Mouse (Mus musculus) lung, postnatal 10 days (tissue): ENCODE measurements around the gene BC030867.
A peak's percentile ranks its signal among the peaks of the same experiment; 100 is the strongest.
"Not testable (repeated sequence)": the region's sequence is repeated elsewhere in the genome, so short reads cannot be mapped to it uniquely, and the experiment has no call there.

Experiments
- DNase-seq: peaks from one replicate; pipeline ENCODE4 v3.0.0; 2021

The BC030867 gene

GRCm38 (mm10) chr11:102258521-102258920 is 9.8 kb downstream of the BC030867 start:
- no peak for DNase-seq

- DNase-seq = no peak
These were observed 14.5 kb downstream of the BC030867 start for GRCm38 (mm10) chr11:102263211-102263610.

GRCm38 (mm10) chr11:102265816-102266215 is 17.1 kb downstream of the BC030867 start:
- no peak for DNase-seq

GRCm38 (mm10) chr11:102266631-102267355 is 18.1 kb downstream of the BC030867 start:
- no peak for DNase-seq

GRCm38 (mm10) chr11:102267480-102267879 is 18.8 kb downstream of the BC030867 start:
- DNase-seq = peak; percentile 90

GRCm38 (mm10) chr11:102268520-102269244 is 20.0 kb downstream of the BC030867 start, which contains the start of gene Asb16:
TSS of gene Asb16 (plus strand) at chr11:102268743.
- DNase-seq = no peak

- peak; percentile 45 for DNase-seq
These were observed 27.8 kb downstream of the BC030867 start for GRCm38 (mm10) chr11:102276411-102276915.

GRCm38 (mm10) chr11:102277754-102278153 is 29.1 kb downstream of the BC030867 start:
- no peak for DNase-seq

GRCm38 (mm10) chr11:102279595-102279994 is 30.9 kb downstream of the BC030867 start:
- no peak for DNase-seq

GRCm38 (mm10) chr11:102280267-102280666 is 31.6 kb downstream of the BC030867 start:
- not testable (repeated sequence) for DNase-seq

GRCm38 (mm10) chr11:102283922-102284321 is 35.2 kb downstream of the BC030867 start:
- DNase-seq = no peak

GRCm38 (mm10) chr11:102284501-102285094 is 35.9 kb downstream of the BC030867 start, which contains the start of gene Tmub2:
TSS of gene Tmub2 (plus strand) at chr11:102284931.
- DNase-seq = peak; percentile 98

- no peak for DNase-seq
These were observed 36.6 kb downstream of the BC030867 start for GRCm38 (mm10) chr11:102285095-102285834.

GRCm38 (mm10) chr11:102287485-102287884 is 38.8 kb downstream of the BC030867 start:
- no peak for DNase-seq

GRCm38 (mm10) chr11:102288027-102288804 is 39.5 kb downstream of the BC030867 start:
- DNase-seq = no peak

- DNase-seq = peak; percentile 59
These were observed 40.2 kb downstream of the BC030867 start for GRCm38 (mm10) chr11:102288913-102289312.

GRCm38 (mm10) chr11:102289511-102290100 is 40.9 kb downstream of the BC030867 start:
- DNase-seq = no peak

- no peak for DNase-seq
These were observed 41.5 kb downstream of the BC030867 start for GRCm38 (mm10) chr11:102290141-102290540.

GRCm38 (mm10) chr11:102291051-102291535 is 42.4 kb downstream of the BC030867 start:
- DNase-seq = no peak

- no peak for DNase-seq
These were observed 45.3 kb downstream of the BC030867 start for GRCm38 (mm10) chr11:102293971-102294370.

- no peak for DNase-seq
These were observed 45.7 kb downstream of the BC030867 start for GRCm38 (mm10) chr11:102294416-102294815.
